ENCODE assay signal across 9 mouse cellular contexts in genomic region chr13:63249741-63250431, GRCm38 (mm10).
DNase-seq lines count a peak whose midpoint lies in the region; ATAC-seq lines count a peak whose summit lies in the region.
"Had no signal": no experiment of that assay in that cellular context is flagged by ENCODE, and none has a peak within 500 bp of the region (broad histone marks: within the 10 kb centered on the region; RNA-seq: fewer than 3 reads in every experiment).

No protein-coding gene starts in this region.

- 75% methylated on average over 8 of the region's 8 CpGs for WGBS in heart, embryonic 10.5 days
- 83% methylated on average over 8 of the region's 8 CpGs for WGBS in neural tube, embryonic 13.5 days
- 64% methylated on average over 8 of the region's 8 CpGs for WGBS in limb, embryonic 13.5 days

- no peaks in the 10 kb centered on the region for H3K27me3 ChIP-seq in heart, embryonic 10.5 days (ENCODE audit: insufficient read depth, poor library complexity, severe bottlenecking)
- H3K27me3 ChIP-seq in neural tube, embryonic 13.5 days, result no peaks in the 10 kb centered on the region
- no peaks in the 10 kb centered on the region for H3K27me3 ChIP-seq in limb, embryonic 13.5 days

- peaks cover 8% of the 10 kb centered on the region; the same call in 1 of the 2 replicates for H3K36me3 ChIP-seq in heart, embryonic 10.5 days
- no peaks in the 10 kb centered on the region for H3K36me3 ChIP-seq in neural tube, embryonic 13.5 days
- H3K36me3 ChIP-seq in limb, embryonic 13.5 days, result peaks cover 58% of the 10 kb centered on the region

- peaks cover 77% of the 10 kb centered on the region for H3K4me1 ChIP-seq in heart, embryonic 10.5 days
- peaks cover 44% of the 10 kb centered on the region for H3K4me1 ChIP-seq in neural tube, embryonic 13.5 days (replicated peaks)
- H3K4me1 ChIP-seq in limb, embryonic 13.5 days, result peaks cover 100% of the 10 kb centered on the region

- no peak for DNase-seq in heart, embryonic 10.5 days (ENCODE audit: low spot score)
- no peak for DNase-seq in heart, postnatal 4 days
- DNase-seq in neural tube, embryonic 10.5 days (ENCODE audit: extremely low spot score, low spot score), result no peak
- DNase-seq in frontal cortex, postnatal 36 days (ENCODE audit: low spot score in 2 of 2), result no peak
- DNase-seq in urinary bladder, postnatal 25 days (ENCODE audit: low spot score), result no peak
- DNase-seq in ovary, postnatal 14 days (ENCODE audit: low spot score), result no peak
- DNase-seq: gastrocnemius, postnatal 25 days had no signal

- no peak overlapping the region for H3K4me3 ChIP-seq in heart, embryonic 10.5 days
- no peak overlapping the region for H3K4me3 ChIP-seq in neural tube, embryonic 13.5 days
- peak overlapping the region; percentile 21 for H3K4me3 ChIP-seq in limb, embryonic 13.5 days

- ATAC-seq in neural tube, embryonic 13.5 days (ENCODE audit: low read depth), result no peak
- no peak for ATAC-seq in limb, embryonic 13.5 days (ENCODE audit: low FRiP score, low read depth)

- H3K27ac ChIP-seq in heart, embryonic 10.5 days, result peak overlapping the region; percentile 74; the same call in 1 of the 2 replicates
- H3K27ac ChIP-seq in neural tube, embryonic 13.5 days (replicated peaks), result no peak overlapping the region
- H3K27ac ChIP-seq in limb, embryonic 13.5 days, result peak overlapping the region; percentile 6; the same call in 1 of the 2 replicates

- 0 out of 2 replicates have a peak overlapping the region, but pooled peaks have one; percentile 26 for H3K9ac ChIP-seq in neural tube, embryonic 13.5 days
- peak overlapping the region; percentile 51 for H3K9ac ChIP-seq in limb, embryonic 13.5 days

- no peak overlapping the region for H3K4me2 ChIP-seq in neural tube, embryonic 13.5 days
- H3K4me2 ChIP-seq in limb, embryonic 13.5 days (replicated peaks), result peak overlapping the region; percentile 91

- H3K9me3 ChIP-seq in heart, embryonic 10.5 days, result no peaks in the 10 kb centered on the region
- no peaks in the 10 kb centered on the region for H3K9me3 ChIP-seq in neural tube, embryonic 13.5 days
- no peaks in the 10 kb centered on the region for H3K9me3 ChIP-seq in limb, embryonic 13.5 days
